Mouse (Mus musculus): Measurements from ENCODE around the gene Vps18. TPM values are rescaled to one million over a fixed set of nuclear protein-coding genes. Genes with fewer than 3 reads are reported as not detected.

Gene Vps18
- polyA plus RNA-seq (2015; fragmentation: Nextera tagmentation; extraction: Ambion mirVana), result 21.2 and 23.5 TPM in 2 replicates

DNA sequence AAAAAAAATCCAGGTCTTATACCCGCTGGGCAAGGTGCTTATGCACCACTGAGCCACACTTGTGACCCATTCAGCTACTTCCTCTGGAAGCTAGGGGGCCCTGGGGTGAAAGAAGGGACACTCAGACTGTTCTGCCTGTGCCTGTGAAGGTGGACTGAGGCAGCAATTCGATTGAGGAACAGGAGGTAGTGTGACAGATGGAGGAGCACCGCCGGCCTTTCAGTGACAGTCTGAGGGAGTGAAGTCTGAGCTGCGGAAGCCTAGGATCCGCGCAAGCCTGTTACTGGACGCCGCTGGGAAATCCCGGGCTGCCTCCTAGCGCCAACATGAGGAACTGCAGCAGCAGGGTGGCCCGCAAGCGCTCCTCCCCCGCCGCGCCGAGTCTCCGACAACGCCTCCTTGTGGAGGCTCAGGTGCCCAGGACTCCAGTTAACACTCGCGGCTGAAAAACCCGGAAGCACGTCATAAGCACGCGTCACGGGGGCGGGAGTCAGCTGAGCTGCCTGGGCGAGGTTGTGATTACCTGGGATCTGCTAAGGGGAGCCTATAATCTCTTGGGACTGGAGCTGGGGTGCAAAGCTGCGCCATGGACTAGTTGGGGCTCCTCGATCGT is at the start of gene Vps18:
Vps18 (plus strand) TSS at position 471 of the 613 bp plus-strand sequence.
- peak within 1 kb of the TSS; percentile 62 for H3K4me3 ChIP-seq
- H3K27ac ChIP-seq, result peak within 1 kb of the TSS; percentile 65; the same call in 1 of the 2 replicates
- H3K36me3 ChIP-seq (ENCODE audit: poor library complexity, severe bottlenecking), result peaks cover 34% of the 10 kb centered on the region
- no peaks in the 10 kb centered on the region for H3K9me3 ChIP-seq (replicated peaks)
- H3K4me1 ChIP-seq, result peaks cover 22% of the 10 kb centered on the region
- H3K9ac ChIP-seq, result peak within 1 kb of the TSS; percentile 77
- ATAC-seq, result peak; percentile 97
- WGBS, result under 1% methylated on average over 31 of the region's 31 CpGs
- no peaks in the 10 kb centered on the region for H3K27me3 ChIP-seq
- H3K4me2 ChIP-seq, result peak within 1 kb of the TSS; percentile 85

DNA sequence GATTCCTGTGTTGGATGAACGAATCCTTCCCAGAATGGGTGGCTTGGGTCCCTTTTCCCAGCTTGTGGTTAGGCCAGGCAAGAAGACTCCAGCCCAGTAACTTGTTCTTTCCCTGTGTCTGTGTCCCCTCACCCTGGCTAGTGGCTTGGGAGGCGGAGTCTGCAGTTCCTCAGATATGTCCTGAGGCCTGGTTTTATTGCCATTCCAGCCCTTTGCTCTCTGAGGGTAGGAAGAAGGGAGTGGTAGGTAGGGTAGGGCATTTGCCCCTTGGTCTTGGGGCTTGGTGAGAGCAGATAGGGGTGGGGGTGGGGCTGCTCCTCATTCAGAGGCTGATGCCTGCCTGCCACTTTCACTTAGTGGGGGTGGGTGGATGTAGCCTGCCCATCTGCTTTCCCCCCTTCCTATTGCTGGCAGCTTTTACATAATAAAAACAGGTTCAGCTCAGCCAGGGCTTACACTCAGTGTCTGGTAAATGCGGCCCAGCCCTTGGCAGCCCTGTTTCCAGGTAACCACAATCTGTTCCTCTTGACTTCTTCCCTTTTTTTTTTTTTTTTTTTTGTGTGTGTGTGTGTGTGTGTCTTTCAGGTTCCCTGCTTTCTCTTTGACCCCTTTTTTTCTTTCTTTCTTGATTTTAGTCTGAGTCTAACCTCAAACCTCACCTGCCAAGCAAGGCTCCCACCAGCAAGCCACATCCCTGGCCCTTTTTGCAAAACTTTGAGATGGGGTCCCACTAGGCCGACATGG is 48.3 kb upstream of the Vps18 start:
- Histone ChIP-seq H3K36me3 (ENCODE audit: poor library complexity, severe bottlenecking) (no peaks in the 10 kb centered on the region), H3K9ac (no peak overlapping the region), H3K9me3 (replicated peaks) (no peaks in the 10 kb centered on the region), H3K4me3 (no peak overlapping the region), H3K27ac (no peak overlapping the region), H3K27me3 (peaks cover 53% of the 10 kb centered on the region), H3K4me2 (no peak overlapping the region), H3K4me1 (peaks cover 14% of the 10 kb centered on the region)
- ATAC-seq, result no peak
- 70% methylated on average over 4 of the region's 4 CpGs for WGBS

DNA sequence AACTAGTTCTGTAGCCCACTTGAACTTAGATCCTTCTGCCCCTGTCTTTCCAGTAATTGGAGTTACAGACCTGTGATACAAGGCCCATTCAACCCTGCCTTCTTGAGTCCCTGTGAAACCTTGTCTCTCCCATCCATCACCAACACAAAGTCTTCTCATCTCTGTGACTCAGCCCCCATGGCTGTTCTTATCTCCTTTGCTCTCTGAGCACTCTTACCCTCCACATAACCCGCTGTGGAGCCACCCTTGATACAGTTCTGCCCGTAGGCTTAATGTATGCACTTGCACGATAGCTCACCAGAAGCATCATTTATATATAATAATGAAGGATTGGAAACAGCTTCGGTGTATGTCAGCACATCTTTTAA is 47.7 kb upstream of the Vps18 start:
- no peak overlapping the region for H3K9ac ChIP-seq
- peaks cover 14% of the 10 kb centered on the region for H3K4me1 ChIP-seq
- no peaks in the 10 kb centered on the region for H3K9me3 ChIP-seq (replicated peaks)
- no peak overlapping the region for H3K27ac ChIP-seq
- H3K36me3 ChIP-seq (ENCODE audit: poor library complexity, severe bottlenecking), result no peaks in the 10 kb centered on the region
- 97% methylated on average over 4 of the region's 4 CpGs for WGBS
- ATAC-seq, result no peak
- no peak overlapping the region for H3K4me3 ChIP-seq
- peaks cover 47% of the 10 kb centered on the region for H3K27me3 ChIP-seq
- H3K4me2 ChIP-seq, result no peak overlapping the region

DNA sequence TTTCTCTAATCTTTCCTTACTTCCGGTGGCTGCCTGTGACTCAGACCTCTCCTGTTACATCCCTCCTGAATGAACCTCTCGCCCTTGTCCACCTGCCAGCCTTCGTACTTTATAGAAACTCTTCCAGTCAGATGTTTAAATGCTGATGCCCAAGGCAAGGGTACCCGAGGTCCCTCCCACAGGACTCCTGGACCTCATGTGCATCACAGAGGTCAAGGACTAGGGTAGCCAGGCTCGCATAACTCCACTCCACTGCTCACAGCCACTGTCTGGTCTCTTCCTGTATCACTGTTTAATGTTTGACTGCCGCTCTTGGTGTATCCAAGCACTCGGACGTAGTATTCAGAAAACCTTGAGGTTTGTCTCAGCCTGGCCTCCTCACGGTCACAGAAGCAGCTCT is 46.0 kb upstream of the Vps18 start:
- no peak overlapping the region for H3K4me3 ChIP-seq
- H3K36me3 ChIP-seq (ENCODE audit: poor library complexity, severe bottlenecking), result no peaks in the 10 kb centered on the region
- H3K4me1 ChIP-seq, result peaks cover 6% of the 10 kb centered on the region
- no peak for ATAC-seq
- H3K4me2 ChIP-seq, result no peak overlapping the region
- WGBS, result 80% methylated on average over 9 of the region's 9 CpGs
- H3K27me3 ChIP-seq, result peaks cover 30% of the 10 kb centered on the region
- H3K9me3 ChIP-seq (replicated peaks), result no peaks in the 10 kb centered on the region
- H3K9ac ChIP-seq, result no peak overlapping the region
- no peak overlapping the region for H3K27ac ChIP-seq

DNA sequence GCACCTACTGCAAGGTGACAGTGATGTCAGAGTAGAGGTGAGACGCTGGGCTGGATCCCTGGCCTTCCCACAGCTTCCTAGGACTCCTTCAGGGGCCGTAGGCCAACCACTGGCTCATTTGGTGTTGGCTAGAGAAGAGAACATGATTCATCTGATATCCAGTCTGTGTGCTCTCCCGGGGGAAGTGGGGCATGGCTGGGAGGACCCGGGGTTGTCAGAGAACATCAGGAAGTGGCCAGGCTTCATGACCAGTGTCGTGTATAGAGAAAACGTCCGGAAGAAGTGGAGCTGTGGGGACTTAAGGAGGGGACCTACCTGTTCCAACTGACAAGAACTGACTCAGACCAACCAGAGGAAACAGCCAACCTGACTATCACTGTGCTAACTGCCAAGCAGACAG is 43.3 kb upstream of the Vps18 start:
- Histone ChIP-seq H3K9me3 (replicated peaks) (no peaks in the 10 kb centered on the region), H3K9ac (no peak overlapping the region), H3K4me2 (no peak overlapping the region), H3K36me3 (ENCODE audit: poor library complexity, severe bottlenecking) (no peaks in the 10 kb centered on the region), H3K27ac (no peak overlapping the region), H3K4me3 (no peak overlapping the region), H3K4me1 (no peaks in the 10 kb centered on the region), H3K27me3 (peaks cover 10% of the 10 kb centered on the region; the same call in 1 of the 2 replicates)
- no peak for ATAC-seq
- 83% methylated on average over 7 of the region's 7 CpGs for WGBS

DNA sequence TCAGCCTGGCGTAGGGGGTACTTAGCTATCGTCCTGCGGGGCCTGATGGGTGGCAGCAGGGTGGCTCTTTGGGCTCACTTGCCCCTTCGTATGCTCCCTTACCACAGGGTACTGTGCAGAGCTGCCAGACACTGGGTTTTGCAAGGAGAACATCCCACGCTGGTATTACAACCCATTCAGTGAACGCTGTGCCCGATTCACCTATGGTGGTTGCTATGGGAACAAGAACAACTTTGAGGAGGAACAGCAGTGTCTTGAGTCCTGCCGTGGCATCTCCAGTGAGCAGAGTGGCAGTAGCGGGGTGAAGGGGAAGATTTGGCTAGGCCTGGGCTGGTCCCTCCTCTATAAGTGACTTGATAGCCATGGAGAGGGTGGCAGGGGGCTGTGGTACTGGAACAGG is 40.6 kb upstream of the Vps18 start:
- no peak for ATAC-seq

DNA sequence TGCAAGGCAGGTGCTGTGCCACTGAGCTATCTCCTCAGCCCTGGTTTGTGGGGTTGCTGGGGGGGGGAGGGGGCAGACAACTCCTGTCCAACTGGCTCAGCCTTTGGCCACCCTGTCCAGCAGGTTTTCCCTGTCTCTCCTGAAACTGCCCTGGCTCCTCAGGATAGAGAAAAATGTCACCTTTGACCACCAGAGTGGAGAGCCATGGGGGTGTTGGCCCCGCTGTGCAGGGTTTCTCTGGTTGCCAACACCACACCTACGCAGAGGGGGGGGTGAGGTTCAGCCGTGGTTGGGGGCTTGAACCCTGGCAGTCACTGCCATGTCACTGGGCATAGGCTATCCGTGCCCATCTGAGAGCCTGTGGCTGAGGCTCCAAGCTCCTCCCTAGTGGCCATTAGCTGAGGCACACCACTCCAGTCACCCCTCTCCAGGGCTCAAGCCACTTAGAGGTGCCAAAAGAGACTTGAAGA is 38.9 kb upstream of the Vps18 start:
- Histone ChIP-seq H3K9me3 (replicated peaks) (no peaks in the 10 kb centered on the region), H3K9ac (no peak overlapping the region), H3K27ac (no peak overlapping the region), H3K4me2 (no peak overlapping the region), H3K36me3 (ENCODE audit: poor library complexity, severe bottlenecking) (no peaks in the 10 kb centered on the region), H3K4me1 (peaks cover 3% of the 10 kb centered on the region; the same call in 1 of the 2 replicates), H3K4me3 (no peak overlapping the region), H3K27me3 (peaks cover 15% of the 10 kb centered on the region; the same call in 1 of the 2 replicates)
- no peak for ATAC-seq
- 71% methylated on average over 4 of the region's 4 CpGs for WGBS

More for the DNA sequence above, 40.6 kb upstream of the Vps18 start:
- Histone ChIP-seq H3K4me1 (peaks cover 3% of the 10 kb centered on the region; the same call in 1 of the 2 replicates), H3K27me3 (0 out of 2 replicates have a peak, but pooled peaks cover 8% of the 10 kb centered on the region), H3K27ac (no peak overlapping the region), H3K4me3 (no peak overlapping the region), H3K9ac (no peak overlapping the region), H3K9me3 (replicated peaks) (no peaks in the 10 kb centered on the region), H3K36me3 (ENCODE audit: poor library complexity, severe bottlenecking) (no peaks in the 10 kb centered on the region), H3K4me2 (no peak overlapping the region)
- WGBS, result 84% methylated on average over 9 of the region's 9 CpGs

DNA sequence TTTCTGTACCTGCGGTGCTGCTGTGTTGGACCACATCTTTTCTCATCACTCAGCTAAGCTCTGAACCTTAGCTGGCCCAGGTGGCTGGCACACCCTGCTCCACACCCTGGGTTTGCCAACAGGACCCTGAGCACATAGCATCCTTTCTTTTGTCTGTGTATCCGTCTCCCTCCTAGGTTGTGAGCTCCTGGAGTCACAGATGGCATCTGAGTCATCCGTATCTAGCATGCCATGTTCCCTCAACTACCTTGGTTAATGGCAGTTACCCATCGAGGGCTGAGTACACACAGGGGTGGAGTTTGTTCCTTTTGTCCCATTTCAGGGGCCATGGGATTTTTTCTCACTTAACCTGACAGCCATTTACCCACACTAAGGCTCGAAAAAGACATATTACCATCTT is 38.2 kb upstream of the Vps18 start:
- 59% methylated on average over 5 of the region's 5 CpGs for WGBS
- Histone ChIP-seq H3K36me3 (ENCODE audit: poor library complexity, severe bottlenecking) (no peaks in the 10 kb centered on the region), H3K4me2 (peak overlapping the region; percentile 37; the same call in 1 of the 2 replicates), H3K9me3 (replicated peaks) (no peaks in the 10 kb centered on the region), H3K27me3 (peaks cover 22% of the 10 kb centered on the region), H3K9ac (no peak overlapping the region), H3K4me1 (peaks cover 3% of the 10 kb centered on the region; the same call in 1 of the 2 replicates), H3K4me3 (no peak overlapping the region), H3K27ac (no peak overlapping the region)
- ATAC-seq, result no peak

DNA sequence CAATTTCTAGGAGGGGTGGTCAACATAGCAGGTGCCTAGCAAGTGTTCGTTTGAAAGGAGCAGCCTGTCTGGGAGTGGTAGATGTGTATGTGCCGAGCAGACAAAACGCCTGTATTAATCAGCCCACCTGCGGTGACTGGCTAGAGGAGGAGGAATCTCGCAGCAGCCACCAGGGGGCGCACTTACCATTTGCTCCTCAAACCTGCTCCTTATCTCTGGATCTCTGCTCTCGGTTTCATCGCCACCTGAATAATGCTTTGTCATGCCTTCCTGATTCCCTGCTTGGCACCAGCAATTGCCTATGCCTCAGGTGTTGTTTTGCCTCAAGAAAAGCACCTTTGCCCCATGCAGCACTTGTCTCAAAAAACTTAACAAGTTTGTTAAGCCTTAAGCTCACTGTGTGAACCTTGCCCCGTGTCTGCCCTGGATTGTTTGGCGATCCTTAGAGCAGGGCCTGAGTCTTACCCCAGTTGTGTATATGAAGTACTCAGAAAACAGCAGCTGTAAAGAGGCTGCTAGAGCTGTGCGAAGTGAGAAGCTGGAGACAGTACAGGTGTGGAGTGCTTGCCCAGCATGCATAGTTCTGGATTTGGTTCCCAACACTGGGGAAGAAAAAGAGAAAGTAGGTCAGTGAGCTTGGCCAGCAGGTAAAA is 37.6 kb upstream of the Vps18 start:
- H3K4me1 ChIP-seq, result peaks cover 3% of the 10 kb centered on the region; the same call in 1 of the 2 replicates
- no peak overlapping the region for H3K27ac ChIP-seq
- 17% methylated on average over 11 of the region's 11 CpGs for WGBS
- H3K4me3 ChIP-seq, result no peak overlapping the region
- peaks cover 23% of the 10 kb centered on the region for H3K27me3 ChIP-seq
- peak; percentile 75 for ATAC-seq
- peak overlapping the region; percentile 37 for H3K4me2 ChIP-seq
- H3K9ac ChIP-seq, result no peak overlapping the region
- H3K36me3 ChIP-seq (ENCODE audit: poor library complexity, severe bottlenecking), result no peaks in the 10 kb centered on the region
- no peaks in the 10 kb centered on the region for H3K9me3 ChIP-seq (replicated peaks)

DNA sequence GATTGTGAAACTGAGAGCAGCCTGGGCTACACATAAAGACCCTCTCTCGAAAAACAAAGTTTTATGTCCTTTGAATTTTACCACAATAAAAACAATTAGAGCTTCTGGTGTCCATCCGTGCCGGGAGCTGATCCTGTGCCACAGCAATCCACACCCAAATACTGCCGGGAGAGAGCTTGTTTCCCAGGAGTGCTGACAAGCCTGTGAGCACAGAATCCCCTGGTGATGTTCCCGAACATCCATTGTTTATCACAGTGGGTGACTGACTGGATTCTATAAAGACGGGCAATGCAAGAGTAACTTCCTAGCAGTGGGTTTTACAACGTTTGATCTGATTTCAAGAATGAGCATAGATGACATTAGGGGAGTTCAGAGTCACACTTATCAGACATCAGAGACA is 33.6 kb upstream of the Vps18 start:
- 4% methylated on average over 7 of the region's 7 CpGs for WGBS
- Histone ChIP-seq H3K27ac (no peak overlapping the region), H3K4me2 (no peak overlapping the region), H3K9ac (no peak overlapping the region), H3K36me3 (ENCODE audit: poor library complexity, severe bottlenecking) (no peaks in the 10 kb centered on the region), H3K4me3 (no peak overlapping the region), H3K27me3 (peaks cover 21% of the 10 kb centered on the region), H3K9me3 (replicated peaks) (no peaks in the 10 kb centered on the region), H3K4me1 (peaks cover 3% of the 10 kb centered on the region; the same call in 1 of the 2 replicates)
- no peak for ATAC-seq

DNA sequence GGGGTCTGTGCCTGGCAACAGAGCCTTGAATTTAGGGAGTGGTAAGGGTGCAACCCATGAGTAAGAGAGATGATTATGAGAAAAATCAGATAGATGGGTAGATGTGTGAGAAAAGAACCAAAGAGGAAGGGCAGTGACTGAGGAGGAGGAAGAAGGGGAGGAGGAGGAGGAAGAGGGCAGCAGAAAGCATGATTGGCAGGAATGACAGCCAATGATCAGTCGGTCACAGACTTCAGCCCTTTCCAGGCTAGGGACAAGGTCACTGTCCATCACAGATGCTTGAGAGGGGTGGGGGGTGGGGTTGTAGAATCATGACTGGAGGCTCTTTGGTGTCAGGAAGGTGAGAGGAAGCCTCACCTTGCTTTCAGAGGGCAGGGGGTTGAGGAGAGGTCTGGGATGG is 28.0 kb upstream of the Vps18 start:
- Histone ChIP-seq H3K4me1 (0 out of 2 replicates have a peak, but pooled peaks cover 6% of the 10 kb centered on the region), H3K27me3 (peaks cover 2% of the 10 kb centered on the region; the same call in 1 of the 2 replicates), H3K27ac (no peak overlapping the region), H3K36me3 (ENCODE audit: poor library complexity, severe bottlenecking) (no peaks in the 10 kb centered on the region), H3K4me3 (no peak overlapping the region), H3K4me2 (no peak overlapping the region), H3K9ac (no peak overlapping the region), H3K9me3 (replicated peaks) (no peaks in the 10 kb centered on the region)
- no peak for ATAC-seq
- 84% methylated on average over 1 of the region's 1 CpGs for WGBS

DNA sequence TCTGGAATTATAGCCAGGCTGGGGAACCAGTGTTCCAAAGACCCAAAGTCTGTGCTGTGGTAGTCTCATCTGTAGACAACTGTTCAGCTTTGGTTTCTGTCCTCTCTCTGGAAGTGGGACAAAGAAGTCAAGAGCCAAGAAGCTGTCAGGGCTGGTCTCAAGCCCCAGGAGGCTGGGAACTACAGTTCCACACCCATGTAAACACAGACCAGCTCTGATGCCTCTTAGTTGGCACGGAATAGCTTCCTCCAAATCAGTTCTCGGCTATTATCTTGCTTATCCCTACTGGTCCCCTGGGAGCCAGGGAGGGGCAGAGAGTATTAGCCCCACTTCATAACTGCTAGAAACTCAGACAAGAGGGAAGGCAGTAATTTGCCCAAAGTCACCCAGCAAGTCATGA is 27.2 kb upstream of the Vps18 start:
- Histone ChIP-seq H3K4me1 (0 out of 2 replicates have a peak, but pooled peaks cover 6% of the 10 kb centered on the region), H3K4me3 (no peak overlapping the region), H3K27me3 (no peaks in the 10 kb centered on the region), H3K9me3 (replicated peaks) (no peaks in the 10 kb centered on the region), H3K9ac (no peak overlapping the region), H3K36me3 (ENCODE audit: poor library complexity, severe bottlenecking) (no peaks in the 10 kb centered on the region), H3K4me2 (no peak overlapping the region), H3K27ac (no peak overlapping the region)
- 60% methylated on average over 2 of the region's 2 CpGs for WGBS
- ATAC-seq, result no peak
